Comparison of ENCODE assay signal across 8 mouse cellular contexts in the genomic region with DNA sequence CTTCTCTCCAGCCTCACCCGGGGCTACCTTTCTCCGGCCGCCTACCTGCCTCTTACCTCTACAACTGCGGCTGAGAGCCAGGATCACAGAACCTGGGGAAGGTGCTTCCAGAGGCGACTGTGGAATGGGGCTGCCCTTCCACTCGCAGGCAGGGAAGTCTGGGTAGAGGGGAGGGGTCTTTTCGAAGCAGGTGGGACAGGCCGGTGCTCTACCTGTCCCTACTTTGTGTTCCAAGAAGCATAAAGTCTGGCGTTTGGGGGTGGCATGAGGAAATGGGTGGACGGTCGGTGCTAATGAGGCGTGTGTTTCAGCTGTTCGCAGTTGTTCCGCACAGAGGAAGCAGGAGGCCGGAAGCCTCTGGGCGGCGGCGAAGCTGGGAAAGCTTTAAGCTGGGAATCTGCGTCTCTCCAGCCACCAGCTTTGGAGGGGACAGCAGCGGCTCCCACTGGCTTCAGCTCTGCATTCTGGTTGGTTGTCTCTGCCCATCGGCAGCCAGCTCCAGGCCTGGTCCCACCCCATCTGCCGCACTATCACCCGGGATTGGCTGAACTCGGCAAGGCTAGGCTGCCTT.
A peak's percentile ranks its signal among the peaks of the same experiment; 100 is the strongest.
DNase-seq lines count a peak whose midpoint lies in the region; ATAC-seq lines count a peak whose summit lies in the region.

No protein-coding gene starts in this region.

- peak; percentile 86 for DNase-seq in adrenal gland, postnatal 25 days
- peak; percentile 91 for DNase-seq in embryo, embryonic 11 days
- peak; percentile 82 for DNase-seq in gastrocnemius, postnatal 25 days
- DNase-seq in hindlimb bud, embryonic 11.5 days (ENCODE audit: extremely low spot score, low read depth, low spot score): peak; percentile 42
- peak; percentile 83 to 90 for DNase-seq in left cerebral cortex, adult 18-20 months (ENCODE audit: low spot score in 2 of 2)
- peak; percentile 83 for DNase-seq in lung, postnatal 14 days
- peak; percentile 94 for DNase-seq in right cerebral cortex, adult 18-20 months

- ATAC-seq in inflammation-experienced regulatory T-cells, adult 6 months: no peak

Comparison
In these comparisons a context has a peak if more than half of its experiments do, and no peak if none do; other contexts are left out.
1. DNase-seq: peak in every context shown above with its lines; median percentile 94 in right cerebral cortex, adult 18-20 months; 91 in embryo, embryonic 11 days; 86 in left cerebral cortex, adult 18-20 months; 86 in adrenal gland, postnatal 25 days; 83 in lung, postnatal 14 days; 82 in gastrocnemius, postnatal 25 days; 42 in hindlimb bud, embryonic 11.5 days.